Mouse (Mus musculus) MEL (cell line): ENCODE data around the gene Atp8a1. TPM values are rescaled to one million over a fixed set of nuclear protein-coding genes. Genes with fewer than 3 reads are reported as not detected.

Experiments used
- DNase-seq: peaks from one replicate; pipeline ENCODE4 v3.0.0; 2011; ENCODE audit warnings: low read depth, low spot score
- H3K27ac ChIP-seq: 2 replicates; pipeline ENCODE4 v1.5.1; 2012; ENCODE audit warnings: low read depth, mild to moderate bottlenecking, control low read depth, low read length, moderate library complexity; ENCODE audit not compliant: control insufficient read depth
- H3K27me3 ChIP-seq, 2 experiments: fragments of 150-350 bp in 1 of 2; sonication (generic) in 1 of 2; 2 replicates each; pipeline ENCODE4 v1.6.1; 2012; ENCODE audit warnings: low read length in 2 of 2, mild to moderate bottlenecking in 2 of 2, improper control_type of control experiment in 1 of 2, moderate library complexity in 1 of 2; ENCODE audit not compliant: insufficient read depth in 2 of 2, control insufficient read depth in 1 of 2
- H3K36me3 ChIP-seq, 2 experiments: 2 replicates each; pipeline ENCODE4 v1.6.1; 2012 to 2014; ENCODE audit warnings: low read length in 2 of 2, improper control_type of control experiment in 1 of 2, inconsistent platforms in 1 of 2, mild to moderate bottlenecking in 1 of 2; ENCODE audit not compliant: insufficient read depth in 2 of 2, control insufficient read depth in 1 of 2
- H3K4me1 ChIP-seq, 2 experiments: fragments of 150-350 bp in 1 of 2; sonication (generic) in 1 of 2; 2 replicates each; pipeline ENCODE4 v1.6.1; 2012; ENCODE audit warnings: low read length in 2 of 2, improper control_type of control experiment in 1 of 2, mild to moderate bottlenecking in 1 of 2; ENCODE audit not compliant: insufficient read depth in 2 of 2, control insufficient read depth in 1 of 2
- H3K4me3 ChIP-seq, 2 experiments: fragments of 150-350 bp in 1 of 2; sonication (generic) in 1 of 2; 2 replicates each; pipeline ENCODE4 v1.5.1; 2012; ENCODE audit warnings: low read depth in 2 of 2, low read length in 2 of 2, mild to moderate bottlenecking in 2 of 2, moderate library complexity in 2 of 2, control low read depth in 1 of 2, improper control_type of control experiment in 1 of 2; ENCODE audit not compliant: control insufficient read depth in 1 of 2, insufficient read depth in 1 of 2
- H3K79me2 ChIP-seq: 2 replicates; pipeline ENCODE4 v1.6.1; 2012; ENCODE audit warnings: mild to moderate bottlenecking, low read length, moderate library complexity; ENCODE audit not compliant: control insufficient read depth, poor library complexity, insufficient read depth
- H3K9ac ChIP-seq: 2 replicates; pipeline ENCODE4 v1.6.1; 2012; ENCODE audit warnings: low read depth, mild to moderate bottlenecking, control low read depth, low read length, moderate library complexity; ENCODE audit not compliant: control insufficient read depth, poor library complexity, severe bottlenecking
- H3K9me3 ChIP-seq: fragments of 150-350 bp; sonication (generic); replicated peaks from 2 replicates; pipeline ENCODE4 v1.6.1; 2012; ENCODE audit warnings: mild to moderate bottlenecking, low read length, improper control_type of control experiment, moderate library complexity; ENCODE audit not compliant: insufficient read depth
- CHD1 ChIP-seq: IDR thresholded peaks from 2 replicates; pipeline ENCODE4 v1.6.1; 2012; ENCODE audit warnings: low read depth, mild to moderate bottlenecking, inconsistent platforms, low read length, improper control_type of control experiment
- CHD2 ChIP-seq: IDR thresholded peaks from 2 replicates; pipeline ENCODE4 v1.6.1; 2011; ENCODE audit warnings: low read length, improper control_type of control experiment
- CTCF ChIP-seq, 3 experiments: IDR thresholded peaks in 2 of 3; conservative IDR thresholded peaks in 1 of 3; 2 replicates each; pipeline ENCODE4 v1.5.1; 2011 to 2012; ENCODE audit warnings: low read length in 3 of 3, low read depth in 2 of 3, mild to moderate bottlenecking in 2 of 3, improper control_type of control experiment in 1 of 3, inconsistent platforms in 1 of 3, mixed read lengths in 1 of 3, moderate library complexity in 1 of 3; ENCODE audit not compliant: control insufficient read depth in 1 of 3, insufficient read depth in 1 of 3, poor library complexity in 1 of 3, severe bottlenecking in 1 of 3
- E2F4 ChIP-seq: IDR thresholded peaks from 2 replicates; pipeline ENCODE4 v1.6.1; 2011; ENCODE audit warnings: low read depth, low read length, improper control_type of control experiment, borderline replicate concordance
- ELF1 ChIP-seq: IDR thresholded peaks from 2 replicates; pipeline ENCODE4 v1.6.1; 2014; ENCODE audit warnings: low read depth, mild to moderate bottlenecking, inconsistent platforms, low read length, improper control_type of control experiment, moderate library complexity
- EP300 ChIP-seq, 2 experiments: IDR thresholded peaks; 2 replicates each; pipeline ENCODE4 v1.6.1; 2011; ENCODE audit warnings: improper control_type of control experiment in 2 of 2, low read length in 2 of 2, low read depth in 1 of 2, mild to moderate bottlenecking in 1 of 2
- MXI1 ChIP-seq: IDR thresholded peaks from 2 replicates; pipeline ENCODE4 v1.6.1; 2011; ENCODE audit warnings: mild to moderate bottlenecking, low read depth, low read length, improper control_type of control experiment
- MYB ChIP-seq: IDR thresholded peaks from 2 replicates; pipeline ENCODE4 v1.6.1; 2011; ENCODE audit warnings: mild to moderate bottlenecking, low read depth, low read length, improper control_type of control experiment
- NRF1 ChIP-seq: IDR thresholded peaks from 2 replicates; pipeline ENCODE4 v1.6.1; 2014; ENCODE audit warnings: low read depth, mild to moderate bottlenecking, inconsistent platforms, low read length, improper control_type of control experiment, moderate library complexity; ENCODE audit not compliant: poor library complexity, insufficient read depth, severe bottlenecking
- POLR2AphosphoS5 ChIP-seq: IDR thresholded peaks from 2 replicates; pipeline ENCODE4 v1.6.1; 2012; ENCODE audit warnings: low read depth, borderline replicate concordance, mild to moderate bottlenecking, inconsistent platforms, low read length, moderate library complexity, mixed read lengths
- TCF12 ChIP-seq: IDR thresholded peaks from 2 replicates; pipeline ENCODE4 v1.6.1; 2014; ENCODE audit warnings: low read depth, mild to moderate bottlenecking, inconsistent platforms, low read length, improper control_type of control experiment, moderate library complexity
- polyA plus RNA-seq, 2 experiments: library from polyadenylated mRNA; stranded (reverse) in 1 of 2; unstranded in 1 of 2; fragments of >175 nt in 1 of 2; fragments of >200 nt in 1 of 2; gene quantifications; 2 replicates each; pipeline versions ENCODE4 v1.2.1 to v1.2.4; 2012; ENCODE audit warnings: low replicate concordance in 2 of 2, low read depth in 1 of 2; ENCODE audit not compliant: insufficient read length in 2 of 2, insufficient read depth in 1 of 2, missing spikeins in 1 of 2
- total RNA-seq: library from RNA; depleted of rRNA; stranded (reverse); fragments of 300-350 nt; gene quantifications from 2 replicates; pipeline ENCODE4 v1.2.3, GENCODE M21; 2012

The Atp8a1 gene
- total and polyA plus RNA-seq, 3 experiments, result 18.2 to 22.1 TPM; not detected in 1

GRCm38 (mm10) chr5:67649156-67649555 is 198.1 kb downstream of the Atp8a1 start:
- no peak for DNase-seq

GRCm38 (mm10) chr5:67647568-67647967 is 199.7 kb downstream of the Atp8a1 start:
- DNase-seq, result peak; percentile 29
- peak; percentile 36 to 47 (median 46) for TF ChIP-seq CTCF (IDR thresholded peaks at IDR 0.05 in 2 of 3, conservative IDR thresholded peaks at IDR 0.05 in 1 of 3; ENCODE audit: control insufficient read depth in 1 of 3, insufficient read depth in 1 of 3, low read depth in 2 of 3, low read length in 3 of 3, poor library complexity in 1 of 3, severe bottlenecking in 1 of 3)
- TF ChIP-seq NRF1, result no peak
- TF ChIP-seq EP300 (IDR thresholded peaks at IDR 0.05; ENCODE audit: low read depth in 1 of 2, low read length in 2 of 2), result no peak
- no peak for TF ChIP-seq ELF1
- no peak for TF ChIP-seq E2F4
- TF ChIP-seq TCF12, result no peak
- no peak for TF ChIP-seq POLR2AphosphoS5
- H3K27me3 ChIP-seq, result no peaks in the 10 kb centered on the region
- H3K9ac ChIP-seq, result no peak overlapping the region
- H3K9me3 ChIP-seq, result no peaks in the 10 kb centered on the region
- H3K4me3 ChIP-seq, result no peak overlapping the region
- H3K4me1 ChIP-seq, result no peaks in the 10 kb centered on the region
- no peak overlapping the region for H3K27ac ChIP-seq
- peaks cover 0 to 7% of the 10 kb centered on the region in 2 experiments; a peak in 2 of 4 replicates for H3K36me3 ChIP-seq
- no peaks in the 10 kb centered on the region for H3K79me2 ChIP-seq

More at GRCm38 (mm10) chr5:67649156-67649555, 198.1 kb downstream of the Atp8a1 start:
- TF ChIP-seq CHD1 (no peak), MYB (no peak), MXI1 (no peak), CHD2 (no peak)
- Histone ChIP-seq H3K4me3 (no peak overlapping the region), H3K9ac (no peak overlapping the region), H3K27ac (no peak overlapping the region), H3K36me3 (peaks cover 0 to 7% of the 10 kb centered on the region in 2 experiments; a peak in 2 of 4 replicates), H3K27me3 (no peaks in the 10 kb centered on the region), H3K4me1 (no peaks in the 10 kb centered on the region), H3K9me3 (no peaks in the 10 kb centered on the region), H3K79me2 (no peaks in the 10 kb centered on the region)

GRCm38 (mm10) chr5:67646756-67647529 is 200.3 kb downstream of the Atp8a1 start:
- Histone ChIP-seq H3K9ac (no peak overlapping the region), H3K79me2 (no peaks in the 10 kb centered on the region), H3K27me3 (no peaks in the 10 kb centered on the region), H3K4me3 (no peak overlapping the region), H3K9me3 (no peaks in the 10 kb centered on the region), H3K27ac (no peak overlapping the region), H3K4me1 (no peaks in the 10 kb centered on the region), H3K36me3 (peaks cover 0 to 6% of the 10 kb centered on the region in 2 experiments; a peak in 2 of 4 replicates)
- no peak for DNase-seq
- TF ChIP-seq ELF1, result no peak
